Mouse (Mus musculus) B cell, adult 62 days (primary cell): Measurements from ENCODE around the gene Akap11. TPM values are rescaled to one million over a fixed set of nuclear protein-coding genes. Genes with fewer than 3 reads are reported as not detected.

Experiments used
- total RNA-seq: library from RNA; stranded (reverse); gene quantifications from 4 replicates; pipeline ENCODE4 v1.2.4, GENCODE M21; 2023

Akap11 gene
- 38.6 to 42.7 TPM (median 40.0 TPM) in 4 replicates for total RNA-seq

DNA sequence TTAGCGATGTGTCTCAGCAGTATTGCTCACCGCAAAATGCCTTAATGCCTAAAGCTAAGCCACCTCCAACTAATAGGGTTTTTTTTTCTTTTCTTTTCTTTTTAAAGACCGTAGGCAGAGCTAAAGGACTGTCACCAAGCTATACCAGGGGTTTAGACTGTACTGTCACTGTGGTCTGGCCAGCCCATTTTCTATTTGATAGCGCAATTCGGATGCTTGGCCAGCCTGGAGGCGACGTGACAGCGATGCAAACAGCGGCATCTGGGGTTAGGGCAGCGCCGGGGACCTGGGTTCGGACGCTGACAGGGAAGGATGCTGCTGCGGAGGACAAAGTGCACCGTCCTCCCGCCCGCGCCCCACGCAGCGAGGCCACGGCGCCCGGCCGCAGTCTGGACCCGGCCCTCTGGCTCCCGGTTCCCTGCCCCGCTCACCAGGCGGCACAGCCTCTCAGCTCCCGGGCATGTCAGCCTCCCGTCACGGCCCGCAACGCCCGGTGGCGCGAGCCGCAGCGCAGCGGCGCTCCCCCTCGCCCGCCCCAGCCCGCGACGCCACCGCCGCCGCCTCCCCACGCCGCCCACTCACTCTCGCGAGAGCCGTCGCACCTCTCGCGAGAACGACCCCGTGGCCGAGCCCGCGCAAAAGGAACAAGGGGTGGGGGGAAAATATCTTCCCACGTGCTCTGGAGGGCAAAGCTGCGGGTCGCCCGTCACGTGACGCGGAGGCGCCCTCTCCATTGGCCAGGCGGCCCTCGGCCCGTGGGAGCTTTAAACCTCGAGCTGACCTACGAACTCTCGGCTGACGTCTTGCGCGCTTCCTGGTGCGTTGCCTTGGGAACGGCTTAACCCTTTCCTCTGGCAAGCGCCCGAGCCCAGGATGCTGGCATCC lies at the start of gene Akap11:
Akap11 (minus strand) TSS at position 528 of the 885 bp plus-strand sequence.

Other genes starting within 250 kb of the Akap11 start
- 0.33 to 0.76 TPM (median 0.51 TPM) in 4 replicates for gene Tnfsf11, start 228.8 kb downstream of the Akap11 start, total RNA-seq
- gene Dgkh, start 196.0 kb upstream of the Akap11 start, total RNA-seq, result 1.8 to 2.7 TPM (median 2.4 TPM) in 4 replicates